Mouse (Mus musculus) embryonic fibroblast, embryonic 13.5 days (primary cell): ENCODE results near the gene Wdr5.

Experiments
- CTCF ChIP-seq: IDR thresholded peaks from 2 replicates; pipeline ENCODE4 v1.5.1; 2011; ENCODE audit warnings: mild to moderate bottlenecking, control low read depth, low read length, moderate library complexity, borderline replicate concordance; ENCODE audit not compliant: insufficient read depth
- POLR2A ChIP-seq: IDR thresholded peaks from 2 replicates; pipeline ENCODE4 v1.6.1; 2011; ENCODE audit warnings: low read depth, mild to moderate bottlenecking, control low read depth, low read length, moderate library complexity

GRCm38 (mm10) chr2:27514639-27515328 lies at the start of gene Wdr5:
- TF ChIP-seq CTCF = no peak
- peak; percentile 73 for TF ChIP-seq POLR2A
